Mouse (Mus musculus): ENCODE data around the gene Lama4.

Gene Lama4

GRCm38 (mm10) chr10:38994719-38995450 is 29.6 kb downstream of the Lama4 start:
- DNase-seq: peak; percentile 91

- DNase-seq: peak; percentile 43
Observed at GRCm38 (mm10) chr10:38995896-38996295, 30.6 kb downstream of the Lama4 start.

- peak; percentile 86 for DNase-seq
Observed at GRCm38 (mm10) chr10:39000951-39001350, 35.6 kb downstream of the Lama4 start.

- DNase-seq: peak; percentile 71
Observed at GRCm38 (mm10) chr10:39002521-39002920, 37.2 kb downstream of the Lama4 start.

GRCm38 (mm10) chr10:39003520-39003919 is 38.2 kb downstream of the Lama4 start:
- no peak for DNase-seq

GRCm38 (mm10) chr10:39005494-39005893 is 40.2 kb downstream of the Lama4 start:
- peak; percentile 92 for DNase-seq

- DNase-seq: peak; percentile 62
Observed at GRCm38 (mm10) chr10:39006433-39007105, 41.3 kb downstream of the Lama4 start.

- peak; percentile 57 for DNase-seq
Observed at GRCm38 (mm10) chr10:39014836-39015235, 49.5 kb downstream of the Lama4 start.

- peak; percentile 85 for DNase-seq
Observed at GRCm38 (mm10) chr10:39017986-39018385, 52.7 kb downstream of the Lama4 start.

- DNase-seq: peak; percentile 61
Observed at GRCm38 (mm10) chr10:39018635-39019034, 53.3 kb downstream of the Lama4 start.

GRCm38 (mm10) chr10:39023618-39024256 is 58.4 kb downstream of the Lama4 start:
- DNase-seq: peak; percentile 29

GRCm38 (mm10) chr10:39026529-39026928 is 61.2 kb downstream of the Lama4 start:
- DNase-seq: peak; percentile 87

- DNase-seq: peak; percentile 70
Observed at GRCm38 (mm10) chr10:39027058-39027457, 61.7 kb downstream of the Lama4 start.

- peak; percentile 51 for DNase-seq
Observed at GRCm38 (mm10) chr10:39028403-39028802, 63.1 kb downstream of the Lama4 start.

- DNase-seq: peak; percentile 78
Observed at GRCm38 (mm10) chr10:39029297-39030147, 64.2 kb downstream of the Lama4 start.

GRCm38 (mm10) chr10:39030148-39030685 is 64.9 kb downstream of the Lama4 start:
- peak; percentile 58 for DNase-seq

- no peak for DNase-seq
Observed at GRCm38 (mm10) chr10:39039564-39039963, 74.2 kb downstream of the Lama4 start.

GRCm38 (mm10) chr10:39040026-39040425 is 74.7 kb downstream of the Lama4 start:
- DNase-seq: no peak

- no peak for DNase-seq
Observed at GRCm38 (mm10) chr10:39044476-39044995, 79.2 kb downstream of the Lama4 start.

GRCm38 (mm10) chr10:39045111-39045510 is 79.8 kb downstream of the Lama4 start:
- no peak for DNase-seq

GRCm38 (mm10) chr10:39047775-39048174 is 82.5 kb downstream of the Lama4 start:
- DNase-seq: peak; percentile 94

GRCm38 (mm10) chr10:39049581-39050294 is 84.4 kb downstream of the Lama4 start:
- DNase-seq: no peak
